Mouse (Mus musculus): Measurements from ENCODE around the gene Arfgap3.
"Not testable (repeated sequence)": the region's sequence is repeated elsewhere in the genome, so short reads cannot be mapped to it uniquely, and the experiment has no call there.

Gene Arfgap3

GRCm38 (mm10) chr15:83349954-83350711 is at the start of gene Arfgap3:
Gene Arfgap3 (minus strand): TSS chr15:83350247.
- peak; percentile 98 for DNase-seq

- DNase-seq: no peak
Observed at GRCm38 (mm10) chr15:83392722-83393121, 42.7 kb upstream of the Arfgap3 start.

- DNase-seq: no peak
Observed at GRCm38 (mm10) chr15:83387911-83388310, 37.9 kb upstream of the Arfgap3 start.

- DNase-seq: no peak
Observed at GRCm38 (mm10) chr15:83383633-83384032, 33.6 kb upstream of the Arfgap3 start.

GRCm38 (mm10) chr15:83383136-83383535 is 33.1 kb upstream of the Arfgap3 start:
- DNase-seq: no peak

GRCm38 (mm10) chr15:83382467-83382866 is 32.4 kb upstream of the Arfgap3 start:
- no peak for DNase-seq

- DNase-seq: no peak
Observed at GRCm38 (mm10) chr15:83377153-83377552, 27.1 kb upstream of the Arfgap3 start.

- peak; percentile 34 for DNase-seq
Observed at GRCm38 (mm10) chr15:83375136-83375535, 25.1 kb upstream of the Arfgap3 start.

- no peak for DNase-seq
Observed at GRCm38 (mm10) chr15:83374076-83374475, 24.0 kb upstream of the Arfgap3 start.

GRCm38 (mm10) chr15:83368702-83369101 is 18.7 kb upstream of the Arfgap3 start:
- DNase-seq: not testable (repeated sequence)

GRCm38 (mm10) chr15:83368261-83368660 is 18.2 kb upstream of the Arfgap3 start:
- no peak for DNase-seq

- DNase-seq: peak; percentile 53
Observed at GRCm38 (mm10) chr15:83366933-83367552, 17.0 kb upstream of the Arfgap3 start.

GRCm38 (mm10) chr15:83365697-83366096 is 15.7 kb upstream of the Arfgap3 start:
- DNase-seq: no peak

GRCm38 (mm10) chr15:83364194-83364593 is 14.1 kb upstream of the Arfgap3 start:
- no peak for DNase-seq

- DNase-seq: not testable (repeated sequence)
Observed at GRCm38 (mm10) chr15:83362813-83363212, 12.8 kb upstream of the Arfgap3 start.

GRCm38 (mm10) chr15:83360899-83361298 is 10.9 kb upstream of the Arfgap3 start:
- DNase-seq: not testable (repeated sequence)

- DNase-seq: no peak
Observed at GRCm38 (mm10) chr15:83360140-83360539, 10.1 kb upstream of the Arfgap3 start.

- DNase-seq: no peak
Observed at GRCm38 (mm10) chr15:83358476-83358875, 8.4 kb upstream of the Arfgap3 start.

GRCm38 (mm10) chr15:83351546-83351945 is 1.5 kb upstream of the Arfgap3 start:
- no peak for DNase-seq

GRCm38 (mm10) chr15:83350859-83351258 is 812 bp upstream of the Arfgap3 start:
- no peak for DNase-seq

- DNase-seq: peak; percentile 11
Observed at GRCm38 (mm10) chr15:83349225-83349953, 658 bp downstream of the Arfgap3 start.

- DNase-seq: no peak
Observed at GRCm38 (mm10) chr15:83348747-83349146, 1.3 kb downstream of the Arfgap3 start.

- no peak for DNase-seq
Observed at GRCm38 (mm10) chr15:83345898-83346529, 4.0 kb downstream of the Arfgap3 start.

Measured in thymus, postnatal 4 days (tissue).